Mouse (Mus musculus) lung, adult 2 months (tissue): Measurements from ENCODE around the gene Sntb2.

Source experiments
- CTCF ChIP-seq: fragments of 200-500 bp; IDR thresholded peaks from 2 replicates; pipeline ENCODE4 v1.5.1; 2011; ENCODE audit warnings: mild to moderate bottlenecking, low read length, control low read depth; ENCODE audit not compliant: insufficient read depth
- POLR2A ChIP-seq: fragments of 200-500 bp; IDR thresholded peaks from 2 replicates; pipeline ENCODE4 v1.6.1; 2011; ENCODE audit warnings: low read depth, mild to moderate bottlenecking, control low read depth, low read length, borderline replicate concordance; ENCODE audit errors: extremely low read depth

GRCm38 (mm10) chr8:107023479-107023878, 87.9 kb downstream of the Sntb2 start:
- no peak for TF ChIP-seq CTCF
- TF ChIP-seq POLR2A = no peak
